Mouse (Mus musculus) brain, adult 2 months (tissue): ENCODE measurements at regions not wholly inside any gene's neighbourhood (a gene's known extent, or its start where the extent isn't known, plus 50 kb on each side); places are given as distances from the start of the nearest gene placed in this dataset.
A peak's percentile ranks its signal among the peaks of the same experiment; 100 is the strongest.

Experiments used
- DNase-seq: peaks from one replicate; pipeline ENCODE4 v3.0.0; 2011; ENCODE audit warnings: low read depth, low spot score

DNA sequence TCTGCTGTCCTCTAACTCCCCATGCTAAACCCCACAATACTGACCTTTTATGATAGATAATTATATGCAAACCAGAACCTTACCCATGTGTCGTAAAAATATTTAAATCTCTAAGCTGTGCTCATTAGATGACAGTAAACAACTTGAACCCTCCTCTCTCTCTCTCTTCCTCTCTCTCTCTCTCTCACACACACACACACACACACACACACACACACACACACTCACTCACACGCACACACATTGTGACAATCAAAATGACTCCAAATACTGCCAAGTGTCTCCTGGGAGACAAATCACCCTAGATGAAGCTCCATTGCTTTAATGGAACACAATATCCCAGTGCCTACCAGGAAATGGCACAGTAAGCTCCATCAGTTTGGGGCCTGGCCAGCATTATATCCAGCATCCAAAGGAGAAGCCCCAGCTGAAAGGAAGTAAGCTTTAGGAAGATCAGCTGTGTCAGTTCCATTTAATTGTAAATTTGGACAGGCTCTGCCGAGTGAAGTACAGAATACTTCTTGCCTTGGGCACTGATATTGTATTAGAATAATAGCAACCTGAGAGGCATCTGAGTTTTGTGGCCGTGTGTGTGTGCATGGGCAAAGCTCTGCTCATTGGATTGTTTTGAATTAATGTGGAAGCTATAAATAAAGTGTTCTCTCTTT is 220.7 kb downstream of the Fam84b start:
- peak; percentile 24 for DNase-seq

DNA sequence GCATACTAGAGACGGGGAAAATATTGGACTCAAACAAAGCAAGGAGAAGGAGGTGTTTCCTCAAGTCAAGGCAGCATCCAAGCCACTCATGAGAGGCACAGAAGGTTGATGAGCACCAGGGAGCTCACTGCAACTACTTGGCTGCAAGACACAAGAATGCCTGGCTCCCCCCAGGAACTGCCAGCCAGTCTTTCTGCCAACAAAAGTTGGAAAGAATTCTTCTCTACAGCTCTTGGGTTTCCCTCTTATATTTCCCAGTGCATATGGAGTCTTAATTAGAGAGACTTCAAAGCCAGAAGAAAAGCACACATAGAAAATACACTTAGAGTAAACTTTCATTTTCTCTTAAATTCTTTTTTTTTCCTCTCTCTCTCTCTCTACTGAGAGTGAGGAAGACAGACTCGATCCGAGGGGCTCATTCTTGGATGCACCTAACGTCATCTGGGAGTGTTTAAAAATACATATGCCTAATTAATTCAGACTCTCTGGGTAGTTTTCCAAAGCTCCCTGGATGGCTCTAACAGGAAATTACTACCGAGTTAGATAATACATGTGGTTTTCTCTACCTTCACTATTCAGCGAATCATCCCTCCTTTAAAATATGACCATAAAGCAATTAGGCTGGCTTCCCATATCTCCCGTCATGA is 222.7 kb downstream of the Fam84b start:
- peak; percentile 64 for DNase-seq

DNA sequence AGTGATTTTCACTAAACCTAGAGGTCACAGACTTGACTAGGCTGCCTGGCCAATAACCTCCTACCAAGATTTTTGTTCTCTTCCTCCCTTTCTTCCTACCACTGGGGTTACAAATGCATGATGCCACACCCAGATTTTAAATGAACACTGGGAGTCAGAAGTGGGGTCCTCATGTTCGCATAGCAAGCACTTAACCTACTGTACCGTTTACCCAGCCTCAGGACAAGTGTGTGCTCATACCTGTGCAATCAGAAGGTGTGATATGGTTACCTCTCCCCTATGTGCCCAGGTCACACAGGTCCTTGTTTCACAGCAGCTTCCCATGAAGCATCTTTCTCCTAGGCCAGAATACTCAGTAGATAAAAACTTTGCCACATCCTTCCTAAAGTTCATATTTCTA is 234.8 kb downstream of the Fam84b start:
- no peak for DNase-seq

DNA sequence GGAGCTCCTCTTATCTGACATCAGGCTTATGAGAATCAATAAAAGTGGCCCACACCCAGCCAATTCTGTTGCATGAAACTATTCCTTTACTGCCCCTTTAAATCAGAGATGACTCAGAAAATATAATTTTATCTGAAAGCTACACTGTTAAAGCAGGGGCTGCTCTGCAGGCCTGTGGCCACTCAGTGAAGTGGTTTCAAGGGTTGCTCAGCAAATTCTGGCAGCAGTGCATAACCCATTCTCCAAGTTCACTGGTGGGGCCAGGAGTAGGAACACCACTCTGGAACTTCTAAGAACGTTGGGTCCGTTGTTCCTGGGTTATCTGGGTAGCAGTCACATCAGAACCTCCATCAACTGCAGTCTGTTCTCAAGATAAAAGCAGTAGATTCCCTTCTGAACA is 236.2 kb downstream of the Fam84b start:
- no peak for DNase-seq

DNA sequence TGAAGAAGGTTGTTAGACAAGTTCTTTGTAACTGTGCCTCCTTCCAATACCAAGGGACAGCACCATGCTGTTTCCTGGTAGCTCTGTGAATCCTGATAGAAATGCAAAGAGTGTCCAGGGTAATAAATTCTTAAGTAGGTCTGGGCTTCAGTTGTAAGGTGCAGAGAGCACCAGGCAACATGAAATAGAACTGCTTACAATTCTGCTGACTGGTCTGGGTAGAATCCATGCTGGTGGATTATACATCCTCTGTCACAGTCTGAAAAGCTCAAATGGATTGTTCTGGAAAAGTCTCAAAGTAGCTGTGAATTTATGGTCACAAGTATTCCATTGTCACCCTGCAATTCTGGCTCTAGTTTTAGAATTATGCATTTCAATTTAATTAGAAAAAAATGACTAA is 251.7 kb downstream of the Fam84b start:
- no peak for DNase-seq

DNA sequence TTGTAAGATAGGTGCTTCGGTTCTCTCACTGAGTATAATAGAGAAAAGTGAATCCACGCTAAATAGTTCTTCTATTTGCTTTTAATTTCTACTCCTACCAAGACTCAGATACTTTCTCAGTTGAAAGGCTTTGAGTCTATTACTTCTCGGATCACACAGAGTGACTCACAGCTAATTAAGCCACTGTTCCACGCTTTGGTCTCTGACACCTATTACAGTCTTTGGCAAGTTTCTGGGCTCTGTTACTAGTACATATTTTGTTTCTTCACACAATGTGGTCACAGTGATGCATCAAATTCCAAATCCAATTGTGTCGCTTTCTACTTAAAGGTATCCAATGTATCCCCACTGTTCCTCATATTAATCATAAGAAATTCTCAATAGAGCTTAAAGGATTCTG is 276.5 kb downstream of the Fam84b start:
- peak; percentile 4 for DNase-seq

DNA sequence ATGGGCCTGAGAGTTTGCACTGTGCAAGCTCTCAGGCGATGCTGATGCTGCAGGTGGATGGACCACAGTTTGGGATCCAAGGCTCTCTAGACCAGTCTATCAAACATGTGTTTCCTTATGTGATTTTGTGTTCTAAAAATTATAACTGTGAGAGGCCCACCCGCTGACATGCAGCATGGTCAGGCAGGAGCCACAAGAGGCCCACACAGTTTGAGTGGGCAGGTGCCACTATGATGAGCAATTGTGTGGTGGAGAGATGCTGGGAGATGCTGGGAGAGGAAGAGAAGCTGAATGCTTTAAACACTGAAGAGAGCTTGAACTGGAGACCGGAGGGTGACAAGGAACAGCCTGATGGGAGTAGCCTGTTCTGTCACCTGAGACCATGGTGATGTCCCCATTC is 287.3 kb downstream of the Fam84b start:
- peak; percentile 31 for DNase-seq

DNA sequence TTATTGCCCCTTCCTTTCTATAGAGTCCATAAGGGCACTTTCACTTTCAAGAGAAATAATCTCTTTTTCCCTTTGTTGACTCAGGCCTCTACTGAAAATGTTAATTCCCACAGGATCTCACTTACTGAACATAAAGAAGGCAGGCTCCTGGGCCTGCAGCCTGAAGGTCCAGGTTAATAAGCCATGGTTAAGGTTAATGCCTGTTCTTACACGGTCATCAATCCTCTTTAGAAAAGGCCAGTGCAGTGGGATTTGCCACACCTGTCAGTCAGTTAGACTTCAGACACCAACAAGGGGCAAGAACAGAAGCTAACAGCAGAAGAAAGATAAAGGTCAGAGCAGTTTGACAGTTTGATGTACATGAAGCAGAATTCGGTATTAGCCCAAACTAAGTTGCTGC is 288.6 kb downstream of the Fam84b start:
- no peak for DNase-seq

DNA sequence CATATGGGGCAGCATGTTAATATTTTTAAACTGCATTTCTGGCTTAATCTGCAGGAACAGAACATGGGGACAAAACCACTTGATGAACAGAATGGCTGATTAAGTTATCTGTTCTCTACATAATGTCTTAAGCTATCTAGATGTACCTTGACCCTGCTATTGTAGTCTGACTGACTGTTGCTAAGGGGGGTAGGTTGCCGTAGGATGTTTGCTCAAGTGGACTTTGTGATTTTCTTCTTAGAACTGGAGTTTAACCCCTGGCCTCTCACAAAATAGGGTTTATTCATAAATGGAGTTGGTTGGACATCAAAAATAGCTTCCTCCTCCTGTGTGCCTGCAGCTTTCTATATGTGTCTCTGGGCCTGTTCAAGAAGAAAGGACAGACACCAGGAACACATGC is 292.9 kb downstream of the Fam84b start:
- no peak for DNase-seq

DNA sequence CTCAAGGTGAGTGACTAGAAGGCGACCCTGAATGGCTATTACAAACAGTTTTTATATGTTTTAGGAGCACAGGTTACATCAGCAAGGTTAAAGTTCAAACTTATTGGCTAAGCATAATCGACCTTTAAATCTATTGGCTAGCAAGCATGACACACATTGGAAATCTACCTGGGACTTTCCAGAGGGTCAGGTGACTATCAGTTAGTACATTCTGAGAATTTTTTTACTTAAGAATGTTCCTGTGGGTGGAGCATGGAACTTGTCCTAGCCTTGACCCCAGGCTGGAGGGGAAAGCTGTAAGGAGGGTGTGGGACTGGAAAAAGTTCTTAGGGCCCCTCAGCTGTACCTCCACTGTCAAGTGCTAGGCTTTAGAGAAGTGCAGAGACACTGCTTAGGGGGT is 297.9 kb downstream of the Fam84b start:
- no peak for DNase-seq

DNA sequence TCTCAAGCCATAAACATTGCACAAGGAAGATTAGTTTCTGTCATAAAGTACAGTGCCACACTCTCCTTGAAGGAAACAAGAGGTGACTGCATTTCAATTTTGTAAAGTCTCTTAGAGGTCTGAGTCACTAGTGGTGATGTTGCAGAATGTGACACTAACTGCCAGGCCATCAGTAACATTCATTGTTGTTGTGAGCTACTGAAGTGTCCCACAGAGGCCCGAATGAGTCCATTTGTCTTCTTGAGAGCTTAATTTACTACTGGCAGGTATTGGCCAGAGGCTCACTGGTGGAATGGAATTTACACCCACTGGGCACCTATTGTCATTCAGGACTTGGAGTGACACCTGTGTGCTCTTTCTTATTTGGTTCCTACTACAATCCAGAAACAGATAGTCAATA is 299.0 kb downstream of the Fam84b start:
- no peak for DNase-seq

DNA sequence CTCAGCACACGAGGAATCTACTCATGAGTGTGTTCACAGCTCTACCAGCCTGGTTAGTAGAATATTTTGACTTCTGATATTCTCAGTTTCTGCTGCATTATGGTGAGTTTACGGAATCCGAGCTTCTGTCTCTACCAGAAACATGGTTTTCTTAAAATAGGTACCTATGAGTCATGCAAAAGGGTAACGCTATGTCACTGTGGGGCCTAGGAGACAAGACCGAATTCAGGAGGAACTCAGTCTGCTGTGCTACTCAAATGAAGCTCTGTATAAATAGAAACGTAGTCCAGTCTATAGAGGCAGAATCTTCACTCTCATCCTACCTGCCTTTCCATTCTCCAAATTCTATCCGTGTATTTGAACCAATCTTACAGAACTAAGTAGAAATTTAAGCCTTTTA is 305.5 kb downstream of the Fam84b start:
- peak; percentile 61 for DNase-seq

DNA sequence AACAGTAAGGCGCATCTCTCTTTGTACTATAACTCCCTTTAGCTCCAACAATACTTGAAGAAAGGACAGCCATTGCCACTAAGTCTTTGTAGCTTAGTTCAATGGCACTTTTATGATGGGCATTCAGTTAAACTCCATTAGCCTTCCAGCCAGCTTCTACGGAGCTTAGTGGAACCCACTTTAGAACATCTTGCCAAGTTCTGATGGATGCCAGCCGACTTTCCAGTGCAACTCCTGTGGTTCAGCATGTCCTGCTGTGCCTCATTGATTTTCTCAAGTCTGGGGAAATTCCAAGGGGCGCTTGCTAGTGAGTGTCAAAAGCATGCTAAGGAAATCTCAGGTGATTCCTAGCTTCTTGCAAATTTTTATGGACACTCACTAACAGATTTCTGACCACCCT is 316.4 kb downstream of the Fam84b start:
- DNase-seq, result no peak

DNA sequence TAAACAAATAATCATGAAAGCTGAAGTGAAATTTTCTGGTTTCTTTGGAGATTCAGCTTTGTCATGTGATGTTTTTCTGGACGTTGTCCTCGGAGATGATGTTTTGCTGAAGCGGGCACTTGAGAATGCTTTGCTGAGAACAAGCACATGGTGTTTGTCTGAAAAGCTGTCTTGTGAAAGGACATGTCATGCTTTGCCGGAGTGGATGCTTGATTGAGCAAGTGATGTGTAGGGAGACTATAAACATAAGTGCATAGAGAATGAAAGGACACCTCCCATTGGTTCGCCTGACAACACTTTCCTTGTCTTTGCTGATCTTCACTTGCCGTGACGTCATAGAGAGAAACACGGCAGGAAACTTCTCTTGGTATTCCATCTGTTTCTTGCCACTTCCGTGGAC is 318.9 kb downstream of the Fam84b start:
- DNase-seq, result peak; percentile 3

DNA sequence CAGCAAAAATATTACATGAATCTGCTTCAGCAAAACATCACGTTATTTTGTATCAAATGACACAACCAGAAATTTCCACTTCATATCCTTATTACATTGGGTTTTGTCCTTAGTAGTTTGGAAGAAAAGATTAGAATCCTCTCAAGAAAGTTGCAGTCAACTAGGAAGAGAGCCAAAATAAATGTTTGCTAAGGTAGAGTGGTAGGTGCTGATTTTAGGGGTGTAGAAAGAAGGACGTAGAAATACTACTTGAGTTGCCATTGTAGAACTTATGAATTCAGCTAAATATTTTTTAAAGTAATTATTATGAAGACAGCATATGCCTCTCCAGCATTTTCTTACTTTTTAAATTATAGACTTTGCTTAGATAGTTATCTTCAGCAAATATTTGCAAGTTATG is 336.8 kb downstream of the Fam84b start:
- DNase-seq, result no peak

DNA sequence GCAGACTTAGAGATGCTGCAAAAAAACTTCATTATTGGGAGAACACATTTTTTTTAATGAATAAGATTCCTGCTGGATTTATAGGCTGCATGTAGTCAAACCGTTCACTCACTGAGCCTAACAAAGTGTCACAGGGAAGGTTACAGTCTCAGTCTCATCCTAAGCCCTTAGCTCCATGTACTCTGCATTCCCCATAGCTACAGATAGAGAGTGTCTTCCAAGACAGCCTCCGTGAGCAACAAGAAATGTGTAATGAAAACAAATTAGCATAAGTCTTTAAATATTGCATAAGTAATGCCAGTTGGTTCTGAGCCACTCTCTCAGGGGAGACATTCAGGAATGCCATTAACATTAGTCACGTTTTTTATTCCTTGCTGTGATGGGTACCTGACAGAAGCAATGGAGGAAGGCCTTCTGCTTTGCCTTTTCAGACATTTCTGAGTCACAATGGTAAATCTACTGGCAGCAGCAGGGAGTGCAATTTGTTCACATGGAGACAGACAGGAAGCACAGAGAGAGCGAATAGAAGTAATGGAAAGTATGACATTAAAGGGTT is 376.7 kb downstream of the Fam84b start:
- DNase-seq, result peak; percentile 1

DNA sequence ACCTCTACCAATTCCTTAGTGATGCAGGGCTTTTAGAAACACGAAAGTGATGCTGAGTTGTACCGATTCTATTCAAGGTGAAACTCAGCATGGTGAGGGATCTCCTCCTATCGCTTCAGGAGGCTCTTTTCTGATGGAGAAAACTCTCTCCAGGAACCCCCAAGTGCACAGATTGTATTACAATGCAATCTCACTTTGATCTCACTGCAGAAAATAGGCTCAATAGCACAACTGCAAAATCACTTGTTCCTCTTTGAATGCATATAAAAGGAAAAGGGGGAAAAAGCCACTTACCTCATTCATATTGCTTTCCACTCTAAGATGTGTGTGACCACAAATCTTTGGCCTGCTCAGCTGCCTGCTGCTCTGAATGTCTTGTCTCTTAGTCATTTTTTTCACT is 378.5 kb downstream of the Fam84b start:
- no peak for DNase-seq

DNA sequence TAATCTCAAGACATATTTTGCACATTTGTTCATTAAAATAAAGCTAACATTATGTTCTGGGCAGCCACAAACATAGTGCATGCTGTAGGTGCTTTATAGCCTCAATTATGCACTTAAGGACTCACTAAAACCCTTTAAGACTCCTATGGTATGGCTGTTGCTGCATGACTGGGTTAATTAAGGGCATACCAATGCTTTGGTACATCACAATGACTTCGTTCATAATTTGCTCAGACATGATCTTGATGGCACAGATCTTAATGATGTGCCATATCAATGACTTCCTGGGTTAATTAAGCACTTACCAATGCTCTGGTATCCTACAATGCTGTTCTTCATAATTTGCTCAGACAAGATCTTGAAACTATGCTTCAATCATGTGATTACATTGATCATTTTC is 415.5 kb upstream of the 4933412E24Rik start:
- no peak for DNase-seq

DNA sequence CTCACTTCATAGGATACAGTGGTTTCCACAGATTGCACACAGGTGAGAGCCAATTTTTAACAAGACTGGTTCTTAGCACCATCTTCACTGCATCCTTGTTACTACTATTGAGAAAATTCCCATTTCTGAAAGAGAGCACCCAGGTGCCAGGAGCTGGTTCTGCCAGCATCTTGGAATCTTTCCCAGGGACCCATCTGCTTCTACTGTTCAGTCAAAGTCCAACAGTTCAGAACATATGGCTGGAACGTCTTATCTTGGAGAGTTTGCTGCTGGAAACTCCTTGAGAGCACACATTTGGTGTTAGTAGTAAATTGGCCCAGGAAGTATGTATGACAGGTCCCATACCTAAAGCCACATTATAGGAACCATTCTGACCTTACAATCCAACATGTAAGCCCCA is 402.7 kb upstream of the 4933412E24Rik start:
- peak; percentile 79 for DNase-seq

DNA sequence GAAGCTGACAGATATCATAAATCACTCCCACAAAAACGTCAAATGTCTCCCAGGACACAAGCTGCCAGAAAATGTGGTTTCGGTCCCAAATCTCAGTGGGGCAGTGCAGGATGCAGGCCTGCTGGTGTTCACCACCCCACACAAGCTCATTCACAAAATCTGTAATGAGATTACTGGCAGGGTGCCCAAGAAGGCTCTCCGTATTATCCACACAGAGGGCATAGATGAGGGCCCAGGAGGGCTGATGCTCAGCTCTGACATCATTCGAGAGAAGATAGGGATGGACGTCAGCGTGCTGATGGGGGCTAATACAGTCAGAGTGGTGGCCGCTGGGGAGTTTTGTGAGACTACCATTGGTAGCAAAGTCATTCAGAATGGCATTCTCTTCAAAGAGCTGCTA is 375.9 kb upstream of the 4933412E24Rik start:
- DNase-seq, result no peak

DNA sequence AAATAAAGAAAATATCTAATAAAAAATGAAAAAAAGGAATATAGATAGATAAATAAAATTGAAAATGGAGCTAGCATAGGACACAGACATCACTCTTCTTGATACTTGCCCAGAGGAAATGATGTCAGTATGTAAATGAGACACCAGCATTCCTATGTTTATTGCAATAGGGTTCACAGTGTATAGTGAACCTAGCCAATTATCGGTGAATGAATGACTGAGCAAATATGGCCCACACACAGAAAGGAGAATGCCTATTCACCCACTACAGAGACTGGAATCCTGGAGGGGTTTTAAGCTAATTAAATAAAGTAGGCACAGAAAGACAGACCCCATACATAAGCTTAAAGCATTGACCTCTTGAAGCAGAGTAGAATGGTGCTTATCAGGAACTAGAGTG is 373.9 kb upstream of the 4933412E24Rik start:
- DNase-seq, result no peak

DNA sequence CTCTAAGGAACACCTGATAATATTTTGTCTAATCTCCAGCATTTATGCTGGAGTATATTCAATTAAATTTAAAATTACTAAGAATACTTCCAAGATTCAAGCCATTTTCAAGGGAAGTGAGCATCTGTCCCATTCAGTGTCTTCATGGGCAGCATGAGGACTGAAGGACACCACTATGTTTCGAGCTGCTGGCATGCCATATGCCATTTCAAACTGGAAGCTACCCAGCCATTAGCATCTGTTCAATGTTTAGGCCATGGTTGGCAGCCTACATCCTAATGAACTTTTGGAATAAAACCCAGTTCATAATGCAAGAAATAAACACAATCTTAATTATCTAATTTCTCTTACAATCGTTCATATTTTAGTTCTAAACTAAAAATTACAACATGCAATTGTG is 371.5 kb upstream of the 4933412E24Rik start:
- DNase-seq, result peak; percentile 48
